Mouse (Mus musculus): Measurements from ENCODE around the gene Epb41l4b.
A peak's percentile ranks its signal among the peaks of the same experiment; 100 is the strongest.

The Epb41l4b gene

DNA sequence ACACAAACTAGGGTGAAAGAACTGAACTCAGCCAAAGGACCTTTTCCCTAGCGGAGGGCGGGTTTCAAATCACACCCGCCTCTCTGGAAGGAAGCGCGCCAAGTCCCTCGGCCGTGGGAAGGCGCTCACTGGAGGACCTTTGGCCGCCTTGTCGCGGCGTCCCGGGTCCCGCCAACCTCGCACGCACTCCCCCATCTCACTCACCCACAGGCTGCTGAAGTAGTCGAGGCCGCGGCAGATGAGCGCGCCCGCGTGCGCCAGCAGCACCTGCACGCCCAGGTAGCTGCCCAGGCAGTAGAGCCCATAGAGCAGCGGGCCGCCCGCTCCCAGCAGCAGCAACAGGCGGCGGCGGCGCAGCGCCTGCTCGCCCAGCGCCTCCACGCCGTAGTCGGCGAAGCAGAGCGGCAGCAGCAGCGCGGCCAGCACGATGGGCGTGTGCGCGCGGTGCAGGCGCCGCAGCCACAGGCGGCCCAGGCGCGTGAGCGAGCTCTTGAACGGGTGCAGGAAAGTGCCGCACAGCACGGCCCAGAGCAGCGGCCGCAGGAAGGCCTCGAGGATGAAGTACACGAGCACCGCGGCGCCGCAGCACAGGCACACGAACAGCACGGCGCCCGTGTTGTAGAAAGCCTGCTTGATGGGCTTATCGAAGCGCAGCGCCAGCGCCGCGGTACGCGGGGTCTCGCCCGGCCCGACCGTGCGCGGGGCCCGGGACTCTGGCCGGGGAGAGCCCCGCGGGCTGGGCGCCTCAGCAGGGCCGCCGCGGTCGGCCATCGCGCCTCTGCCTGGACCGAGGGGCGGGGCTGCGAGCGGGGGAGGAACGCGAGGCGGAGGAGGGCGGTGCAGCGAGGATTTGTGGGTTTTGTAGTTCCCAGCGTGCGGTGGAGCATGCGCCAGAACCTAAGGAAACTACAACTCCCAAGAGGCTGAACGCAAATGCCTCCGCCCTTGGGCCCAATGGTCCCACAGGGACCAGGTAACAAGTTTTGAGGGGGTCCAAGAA lies 196.3 kb downstream of the Epb41l4b start, which contains the start of gene Tmem245:
Gene Tmem245 (minus strand): TSS at position 797 of the 1,000 bp plus-strand sequence.
- peak; percentile 97 for DNase-seq (ENCODE audit: low read depth, low spot score)

- DNase-seq (ENCODE audit: low read depth, low spot score): peak; percentile 46
Observed at GRCm38 (mm10) chr4:56946180-56946579, 197.1 kb downstream of the Epb41l4b start.

DNA sequence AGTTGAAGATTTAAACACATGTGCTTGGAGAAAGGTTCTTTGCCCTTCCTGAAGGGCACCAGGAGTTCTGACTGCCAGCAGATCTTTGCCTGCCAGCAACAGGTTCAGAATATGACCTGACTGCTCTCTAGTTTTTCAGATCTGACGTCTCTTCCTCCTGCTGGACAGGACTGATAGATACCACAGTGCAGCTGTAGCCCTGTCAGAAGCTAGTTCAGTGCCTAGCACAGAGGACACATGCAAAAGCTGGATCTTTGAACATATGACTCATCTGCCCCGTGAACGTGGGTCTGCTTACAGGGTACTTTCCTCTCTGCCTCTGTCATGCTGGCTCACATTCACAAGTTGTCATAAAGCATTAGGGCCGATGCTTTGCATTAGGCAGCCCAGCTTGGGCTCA lies 199.0 kb downstream of the Epb41l4b start:
- no peak for DNase-seq (ENCODE audit: low read depth, low spot score)

GRCm38 (mm10) chr4:56943258-56943657 lies 200.0 kb downstream of the Epb41l4b start:
- no peak for DNase-seq (ENCODE audit: low read depth, low spot score)

DNA sequence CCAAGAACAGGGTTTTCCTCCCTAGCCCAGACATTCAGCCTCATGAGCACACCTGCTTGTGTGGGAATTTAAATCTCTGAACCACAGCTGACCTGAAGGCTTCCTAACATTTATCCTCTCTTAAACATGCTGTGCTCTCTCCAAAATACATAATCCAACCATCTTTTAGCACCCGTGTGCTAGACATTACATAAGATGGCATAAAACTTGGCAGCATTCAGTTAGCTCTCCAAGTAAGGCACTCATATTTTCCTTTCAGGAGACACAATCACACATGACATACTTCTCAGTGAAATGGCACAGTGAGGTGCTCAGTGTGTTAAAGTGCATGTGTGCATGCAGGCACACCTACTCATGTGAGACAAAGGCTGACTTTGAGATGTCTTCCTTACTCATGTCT lies 200.7 kb downstream of the Epb41l4b start:
- DNase-seq (ENCODE audit: low read depth, low spot score): no peak
